Mouse (Mus musculus): Measurements from ENCODE around the gene Chaf1a.

GRCm38 (mm10) chr17:56015293-56015692 lies 24.9 kb upstream of the Chaf1a start:
- TF ChIP-seq CTCF (IDR thresholded peaks at IDR 0.05; ENCODE audit: control insufficient read depth, insufficient read depth, insufficient replicate concordance, low read depth, low read length), result no peak
- no peak for TF ChIP-seq POLR2A (IDR thresholded peaks at IDR 0.05; ENCODE audit: control insufficient read depth, low read depth, low read length)

Measured in testis, adult 2 months (tissue).